Mouse (Mus musculus) spleen, postnatal 36 days (tissue): ENCODE measurements around the gene Mid1ip1.

Experiments used
- DNase-seq, 2 experiments: peaks; one replicate each; pipeline ENCODE4 v3.0.0; 2022; ENCODE audit warnings: low spot score in 2 of 2, mixed read lengths in 1 of 2

The Mid1ip1 gene

DNA sequence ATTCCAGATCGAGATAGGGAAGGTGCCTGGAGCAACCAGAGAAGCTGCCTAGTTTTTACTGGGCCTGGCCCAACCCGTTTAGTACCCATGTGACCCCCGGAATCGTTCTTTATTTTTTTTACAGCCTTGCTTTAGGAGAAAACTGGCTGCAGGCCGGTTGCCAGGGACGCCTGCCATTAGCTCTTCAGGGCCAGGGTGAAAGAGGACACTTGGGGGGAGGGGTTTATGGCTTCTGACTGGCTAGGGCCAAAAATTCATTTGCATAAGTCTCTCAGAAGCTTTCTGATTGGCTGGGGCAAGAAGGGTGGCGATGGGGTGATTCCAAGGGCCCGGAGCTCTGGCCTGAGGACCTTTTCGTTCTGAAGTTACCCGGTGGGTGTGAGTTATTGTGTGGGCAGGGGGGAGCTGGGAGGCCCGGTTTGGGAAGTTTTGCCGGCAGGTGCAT, at the start of gene Mid1ip1:
TSS of gene Mid1ip1 (plus strand) at position 318 of the 445 bp plus-strand sequence.
- peak; percentile 70 to 80 for DNase-seq

- DNase-seq, result no peak
Observed at GRCm38 (mm10) chrX:10694455-10695180, 20.2 kb upstream of the Mid1ip1 start.

- DNase-seq, result no peak
Observed at GRCm38 (mm10) chrX:10706728-10707127, 8.1 kb upstream of the Mid1ip1 start.

GRCm38 (mm10) chrX:10713839-10714637, 775 bp upstream of the Mid1ip1 start:
- DNase-seq, result peak in 1 of 2 experiments; percentile 5

GRCm38 (mm10) chrX:10716917-10717763, 2.3 kb downstream of the Mid1ip1 start:
- DNase-seq, result peak; percentile 88 to 90

DNA sequence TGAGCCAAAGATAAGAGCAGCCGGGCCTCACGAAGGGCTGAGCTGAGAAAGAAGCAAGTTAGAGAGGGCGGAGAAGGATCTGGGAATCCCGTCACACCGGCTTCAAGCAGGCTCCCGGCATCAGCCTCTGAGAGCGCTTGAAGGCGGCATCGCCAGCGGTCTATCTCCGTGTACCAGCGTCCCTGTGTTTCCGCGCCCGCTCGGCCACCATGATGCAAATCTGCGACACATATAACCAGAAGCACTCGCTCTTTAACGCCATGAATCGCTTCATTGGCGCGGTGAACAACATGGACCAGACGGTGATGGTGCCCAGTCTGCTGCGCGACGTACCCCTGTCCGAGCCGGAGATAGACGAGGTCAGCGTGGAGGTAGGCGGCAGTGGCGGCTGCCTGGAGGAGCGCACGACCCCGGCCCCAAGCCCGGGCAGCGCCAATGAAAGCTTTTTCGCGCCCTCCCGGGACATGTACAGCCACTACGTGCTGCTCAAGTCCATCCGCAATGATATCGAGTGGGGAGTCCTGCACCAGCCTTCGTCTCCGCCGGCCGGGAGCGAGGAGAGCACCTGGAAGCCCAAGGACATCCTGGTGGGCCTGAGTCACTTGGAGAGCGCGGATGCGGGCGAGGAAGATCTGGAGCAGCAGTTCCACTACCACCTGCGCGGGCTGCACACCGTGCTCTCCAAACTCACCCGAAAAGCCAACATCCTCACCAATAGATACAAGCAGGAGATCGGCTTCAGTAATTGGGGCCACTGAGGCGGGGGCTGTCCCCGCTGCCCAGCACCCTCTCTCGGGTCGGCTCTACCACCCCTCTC, 3.4 kb downstream of the Mid1ip1 start:
- DNase-seq, result peak; percentile 7 to 16

DNA sequence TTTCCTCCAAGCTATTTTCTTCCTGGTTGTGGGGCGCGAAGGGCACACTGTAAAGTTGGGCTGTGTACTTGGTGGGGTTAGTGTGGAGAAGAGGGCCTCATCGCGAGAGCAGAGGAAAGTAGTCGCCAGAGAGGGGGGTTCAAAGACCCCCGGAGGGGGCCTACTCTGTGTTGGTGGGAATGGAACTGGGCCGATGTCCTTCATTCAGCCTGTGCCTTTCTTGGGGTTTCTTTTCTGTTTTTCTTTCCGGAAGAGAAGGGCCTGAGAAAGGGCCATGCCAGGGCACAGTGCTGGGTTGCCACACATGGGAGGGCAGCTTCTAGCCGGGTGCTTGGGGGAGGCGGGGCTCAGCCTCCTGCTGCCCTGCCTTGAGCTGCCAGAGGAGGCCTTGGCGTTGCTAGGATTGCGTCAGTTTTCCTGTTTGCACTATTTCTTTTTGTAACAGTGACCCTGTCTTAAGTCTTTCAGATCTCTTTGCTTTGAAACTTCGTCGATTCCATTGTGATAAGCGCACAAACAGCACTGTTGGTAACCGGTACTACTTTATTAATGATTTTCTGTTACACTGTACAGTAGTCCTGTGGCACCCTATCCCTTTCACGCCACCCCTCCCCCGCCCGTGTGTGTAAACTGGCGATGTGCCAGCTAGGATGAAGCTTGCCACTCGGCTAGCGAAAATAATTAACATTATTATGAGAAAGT, 4.2 kb downstream of the Mid1ip1 start:
- peak; percentile 63 for DNase-seq

GRCm38 (mm10) chrX:10720391-10720790, 5.6 kb downstream of the Mid1ip1 start:
- DNase-seq, result no peak

DNA sequence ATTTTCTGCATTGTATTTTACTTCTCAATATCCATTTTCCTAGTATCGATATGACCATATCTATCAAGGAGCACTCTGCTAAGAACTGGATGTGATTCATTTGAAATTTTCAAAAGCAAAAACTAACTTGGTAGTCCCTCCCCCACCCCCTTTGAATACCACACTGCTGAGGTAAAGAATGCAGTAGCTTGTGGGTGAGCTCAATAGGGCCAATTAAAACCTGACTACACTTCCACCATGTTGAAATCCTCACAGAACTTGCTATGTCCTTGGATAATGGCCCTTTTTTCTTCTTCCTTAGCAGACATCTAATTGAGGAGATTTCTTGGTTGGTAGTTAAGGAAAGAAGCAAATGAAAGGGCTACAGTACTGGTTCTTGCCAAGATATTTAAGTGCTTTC, 9.8 kb downstream of the Mid1ip1 start:
- DNase-seq, result no peak

GRCm38 (mm10) chrX:10729488-10729887, 14.7 kb downstream of the Mid1ip1 start:
- DNase-seq, result no peak

DNA sequence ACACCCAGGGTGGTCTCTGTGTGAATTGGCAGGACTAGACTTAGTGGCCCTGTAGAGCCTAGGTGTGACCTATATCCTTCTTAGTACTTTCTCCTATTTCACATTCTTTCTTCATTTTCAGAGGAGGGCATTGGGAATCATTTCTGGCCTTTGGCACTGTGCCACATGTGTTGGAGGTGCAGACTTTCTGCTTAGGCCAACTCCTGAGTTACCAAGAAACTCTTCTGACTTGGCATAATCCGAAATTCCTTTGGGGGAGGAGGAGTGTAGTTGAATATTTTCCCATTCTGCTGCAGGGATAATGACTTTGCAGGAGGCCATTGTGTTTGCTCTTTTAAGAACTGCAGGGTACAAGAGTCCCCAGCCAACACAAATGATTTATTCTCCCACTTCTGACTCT, 19.6 kb downstream of the Mid1ip1 start:
- DNase-seq, result no peak

GRCm38 (mm10) chrX:10734874-10735273, 20.1 kb downstream of the Mid1ip1 start:
- no peak for DNase-seq

- no peak for DNase-seq
Observed at GRCm38 (mm10) chrX:10758866-10759265, 44.1 kb downstream of the Mid1ip1 start.

DNA sequence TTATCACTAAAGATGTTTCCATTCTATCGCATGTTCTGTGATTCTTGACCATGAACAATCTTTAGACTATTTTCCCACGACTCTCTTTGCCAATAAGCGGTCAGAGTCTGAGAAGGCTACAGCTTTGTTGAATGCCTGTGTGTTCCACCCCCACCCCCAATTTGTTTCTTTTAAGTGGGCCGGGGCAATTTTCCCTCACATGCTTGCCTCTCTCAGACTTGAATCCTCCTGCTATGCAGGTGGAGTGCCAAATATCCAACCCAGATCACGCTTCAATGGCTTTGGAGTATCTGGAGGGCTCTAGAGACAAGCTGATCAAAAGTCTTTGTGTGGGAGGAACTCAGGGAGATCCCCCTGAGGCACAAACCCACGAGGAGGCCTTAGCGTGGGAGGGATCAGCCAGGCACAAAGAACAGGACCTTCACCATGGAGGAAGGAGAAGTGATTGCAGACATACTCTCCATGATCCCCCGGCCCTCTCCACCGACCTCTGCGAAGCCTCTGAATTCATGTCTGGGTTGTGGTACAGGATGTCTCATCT, 48.7 kb downstream of the Mid1ip1 start:
- peak; percentile 1 for DNase-seq
